Mouse (Mus musculus) regulatory T cell (primary cell): Measurements from ENCODE around the gene Rassf2.

Source experiments
- in situ Hi-C: fragments of 300-600 bp; cut with MboI, MseI; formaldehyde crosslinking; loops from one replicate; pipeline ENCODE4 v1.15.1; 2025; ENCODE audit warnings: high pct_unique_total_duplicates

Gene Rassf2

DNA sequence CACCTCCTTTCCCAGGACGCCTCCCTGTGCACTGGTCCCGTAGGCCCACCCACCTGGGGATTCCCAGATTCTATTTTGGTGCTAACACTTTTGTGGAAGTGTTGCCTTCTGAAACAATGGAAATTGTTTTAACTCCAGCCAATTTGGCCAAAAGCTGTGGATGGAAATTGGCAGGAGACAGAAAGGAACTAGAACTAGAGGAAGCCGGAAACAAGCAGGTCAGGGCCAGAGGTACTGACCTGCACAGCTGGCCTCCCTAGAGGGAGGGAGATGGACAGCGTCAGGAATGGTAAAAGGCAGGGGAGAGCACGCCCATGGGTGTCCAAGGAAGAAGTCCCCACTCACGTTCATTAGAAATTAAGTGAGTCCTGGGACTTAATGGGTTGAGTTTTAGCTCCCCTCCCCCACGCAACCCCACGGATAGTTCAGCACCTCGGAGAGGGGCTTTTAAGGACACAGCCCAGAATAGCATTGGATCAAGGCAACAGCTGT, 72.3 kb downstream of the Rassf2 start:
- in situ Hi-C loops, result no loop called here

DNA sequence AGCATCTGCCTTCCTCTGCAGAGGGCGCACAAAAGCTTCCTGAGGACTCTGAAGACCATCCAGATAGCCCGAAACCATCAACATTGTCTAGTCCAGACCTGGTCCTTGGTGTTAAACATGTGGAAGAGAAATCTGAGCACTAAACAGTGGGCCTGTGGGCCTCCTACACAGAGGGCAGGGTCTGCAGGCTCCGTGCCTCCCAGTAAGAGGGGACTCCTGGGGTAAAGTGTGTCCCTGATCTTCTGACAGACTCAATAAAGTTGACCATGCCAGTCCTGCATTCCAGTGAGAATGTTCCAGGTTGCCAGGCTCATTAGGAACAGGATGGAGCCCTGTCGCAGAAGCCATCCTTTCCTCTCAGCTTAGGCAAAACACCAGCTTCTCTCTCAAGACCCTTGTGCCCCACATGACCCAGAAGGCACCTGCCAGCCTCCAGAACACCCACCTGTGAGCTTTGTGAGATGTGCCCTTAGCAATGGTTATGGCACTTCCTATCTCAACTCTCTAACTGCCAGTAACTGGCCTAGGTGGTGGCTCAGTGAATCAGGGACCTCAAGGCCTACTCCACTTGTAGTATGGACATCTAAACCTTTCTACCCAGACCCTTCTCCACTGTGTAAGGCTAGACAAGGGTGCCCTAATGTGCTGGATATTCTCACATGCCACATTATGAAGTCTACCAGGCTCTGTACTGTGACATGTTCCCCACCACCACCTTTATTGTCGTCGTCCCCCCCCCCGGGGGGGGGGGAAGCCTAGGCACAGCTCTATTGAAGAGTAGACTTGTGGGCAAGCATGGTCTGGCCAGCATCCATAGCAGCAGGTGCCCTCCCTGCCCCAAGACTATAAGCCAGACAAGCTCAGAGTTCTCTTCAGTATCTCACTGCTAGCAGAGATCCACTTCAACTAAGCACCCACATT, 73.5 kb downstream of the Rassf2 start:
- in situ Hi-C loops, result no loop called here

- in situ Hi-C loops, result no loop called here
These were observed 74.8 kb downstream of the Rassf2 start for GRCm38 (mm10) chr2:131955264-131955663.

- in situ Hi-C loops, result no loop called here
These were observed 75.2 kb downstream of the Rassf2 start for GRCm38 (mm10) chr2:131954835-131955234.

DNA sequence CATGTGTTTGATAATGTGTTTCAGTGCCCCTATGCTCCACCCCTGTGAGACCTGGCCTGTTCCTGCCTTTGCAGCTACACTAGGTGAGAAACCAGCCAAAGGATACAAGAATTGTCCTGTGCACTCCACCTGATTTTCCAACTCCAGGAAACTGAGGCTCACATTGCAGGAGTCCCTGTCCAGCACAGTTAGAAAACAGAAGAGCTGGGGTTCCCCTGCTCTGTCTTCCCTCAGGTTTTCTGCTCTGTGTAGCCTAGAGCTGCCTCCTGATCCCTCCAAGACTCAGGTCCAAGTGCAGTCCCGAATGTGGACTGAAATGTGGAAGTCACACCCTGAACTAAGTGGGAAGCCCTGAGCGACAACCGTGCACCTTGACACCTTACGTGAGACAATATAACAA, 76.3 kb downstream of the Rassf2 start:
- in situ Hi-C loops, result no loop called here

- in situ Hi-C loops, result no loop called here
These were observed 77.0 kb downstream of the Rassf2 start for GRCm38 (mm10) chr2:131952961-131953538.

DNA sequence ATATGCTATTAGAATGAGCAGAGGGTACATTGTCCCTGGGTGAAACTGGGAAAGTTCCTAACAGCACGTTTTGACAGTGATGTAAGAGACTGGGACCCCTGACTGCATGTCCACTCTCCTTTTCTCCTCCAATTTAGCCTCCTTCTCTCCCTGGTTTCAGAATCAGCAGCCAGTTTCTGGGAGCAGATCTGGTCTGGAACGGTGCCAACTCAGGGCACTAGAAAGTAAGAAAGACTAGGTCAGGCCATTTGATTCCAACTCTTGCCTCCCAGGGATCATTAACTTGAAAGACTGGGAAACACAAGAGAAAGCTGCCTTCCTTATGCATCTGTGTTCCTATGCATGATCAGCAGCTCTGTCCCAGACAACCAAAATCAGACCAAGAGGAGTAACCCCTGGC, 77.6 kb downstream of the Rassf2 start:
- in situ Hi-C loops, result no loop called here

- in situ Hi-C loops, result no loop called here
These were observed 79.4 kb downstream of the Rassf2 start, which contains the start of gene Prnd for GRCm38 (mm10) chr2:131950598-131951095. Gene Prnd (plus strand): TSS chr2:131950861.

- in situ Hi-C loops, result no loop called here
These were observed 80.1 kb downstream of the Rassf2 start for GRCm38 (mm10) chr2:131949767-131950597.

DNA sequence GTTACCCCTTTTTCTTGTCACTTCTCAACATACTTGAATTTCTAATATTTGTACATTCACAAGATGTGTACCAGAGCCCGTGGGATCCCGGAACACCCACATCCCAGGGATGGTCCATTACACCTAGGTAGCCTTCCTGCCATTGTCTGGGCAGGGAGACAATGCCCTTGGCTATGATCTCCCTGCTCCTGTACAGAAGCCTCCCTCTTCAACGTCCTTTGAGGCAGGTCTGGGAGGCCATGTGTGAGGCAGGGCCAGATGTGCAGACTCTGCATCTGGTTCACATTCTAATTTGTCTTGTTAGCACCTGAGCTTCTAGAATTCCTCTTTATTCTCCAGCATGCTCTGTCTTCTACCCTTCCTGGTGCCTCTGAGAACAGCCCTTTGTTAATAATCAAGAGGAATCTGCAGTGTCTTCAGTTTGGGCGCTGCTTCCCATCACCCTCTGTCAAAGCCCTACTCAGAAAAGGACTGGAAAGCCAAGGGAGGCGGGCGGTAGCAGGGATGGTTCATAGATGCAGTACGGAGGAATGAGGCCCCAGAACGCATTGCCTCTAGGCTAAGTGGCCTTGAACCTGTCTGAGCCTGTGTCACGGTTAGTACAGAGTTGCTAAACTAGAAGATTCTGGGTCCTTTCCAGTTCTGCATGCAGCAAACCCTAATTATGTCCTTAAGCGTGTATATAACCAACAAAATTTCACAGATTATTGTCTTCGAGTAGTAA, 81.0 kb downstream of the Rassf2 start:
- in situ Hi-C loops, result no loop called here

DNA sequence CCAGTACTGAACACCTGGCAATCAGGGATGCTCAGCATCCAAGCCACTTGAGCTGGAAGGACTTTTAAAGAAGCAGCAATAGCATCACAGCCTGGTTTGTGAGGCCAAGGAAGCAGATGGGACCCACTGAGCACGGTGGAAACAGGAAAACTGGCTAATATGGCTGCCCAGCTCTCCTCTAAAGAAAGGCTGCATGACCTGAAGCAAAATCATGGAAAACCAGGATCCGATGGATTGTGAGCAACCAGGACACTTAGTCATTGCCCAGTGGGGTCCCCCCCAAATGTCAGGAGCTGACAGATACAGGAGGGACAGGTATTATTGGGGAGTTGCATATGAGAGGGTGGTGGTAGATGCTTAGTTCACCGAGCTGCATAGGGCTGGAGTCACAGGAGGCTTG, 81.9 kb downstream of the Rassf2 start:
- in situ Hi-C loops, result no loop called here

DNA sequence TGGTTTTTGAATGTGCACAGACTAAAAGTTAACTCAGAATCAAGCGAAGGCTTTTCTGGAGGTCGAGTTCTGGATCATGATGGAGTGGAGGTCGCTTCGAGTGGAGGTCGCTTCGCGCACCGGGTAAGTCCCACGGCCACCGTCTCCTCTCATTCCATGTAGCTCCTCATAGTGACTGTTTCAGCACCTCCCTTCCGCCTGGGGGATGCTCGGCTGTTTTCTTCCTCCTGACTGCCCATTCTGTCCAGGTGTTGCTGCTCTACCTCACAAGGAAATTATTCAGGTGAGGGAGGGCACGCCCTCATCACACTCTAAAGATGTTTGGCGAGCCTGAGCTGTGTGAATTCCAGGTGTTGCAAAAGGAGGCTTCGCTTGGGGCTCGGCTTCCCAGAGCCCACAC, 83.7 kb downstream of the Rassf2 start:
- in situ Hi-C loops, result no loop called here

DNA sequence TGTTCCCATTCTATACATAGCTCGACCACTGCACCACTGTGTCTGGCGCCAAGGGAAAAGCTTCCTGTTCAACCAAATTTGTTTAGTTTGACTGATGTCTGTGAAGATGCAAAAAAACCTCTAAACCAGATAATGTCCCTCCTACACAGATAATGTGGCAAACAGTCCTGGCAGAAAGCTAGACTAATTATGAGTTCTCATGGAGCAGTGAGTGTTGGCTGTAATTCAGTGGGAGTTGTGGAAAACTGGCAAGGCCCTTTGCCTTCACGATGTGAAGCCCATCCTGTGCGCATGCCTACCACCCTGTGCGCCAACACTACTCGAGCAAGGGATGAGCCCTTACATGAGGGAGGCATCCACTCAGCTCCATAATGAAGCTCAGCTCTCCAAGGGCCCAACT, 84.3 kb downstream of the Rassf2 start:
- in situ Hi-C loops, result no loop called here

DNA sequence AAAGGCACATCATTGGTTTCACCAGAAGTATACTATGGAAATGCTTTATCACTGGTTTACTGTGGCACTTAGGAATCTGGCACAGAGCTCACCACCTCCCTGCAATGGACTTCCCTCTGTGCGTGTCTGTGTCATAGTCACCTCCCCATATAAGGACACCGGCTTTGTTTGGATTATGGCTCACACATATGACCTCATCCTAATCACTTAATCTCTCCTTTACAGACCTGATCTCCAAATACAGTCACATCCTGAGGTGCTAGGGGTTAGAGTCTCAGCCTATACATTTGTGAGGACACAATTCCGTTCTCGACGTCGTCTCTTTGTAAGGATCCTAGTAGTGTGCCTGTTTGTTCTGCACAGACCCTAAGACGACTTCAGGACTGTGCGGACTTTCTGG, 84.8 kb downstream of the Rassf2 start:
- in situ Hi-C loops, result no loop called here

DNA sequence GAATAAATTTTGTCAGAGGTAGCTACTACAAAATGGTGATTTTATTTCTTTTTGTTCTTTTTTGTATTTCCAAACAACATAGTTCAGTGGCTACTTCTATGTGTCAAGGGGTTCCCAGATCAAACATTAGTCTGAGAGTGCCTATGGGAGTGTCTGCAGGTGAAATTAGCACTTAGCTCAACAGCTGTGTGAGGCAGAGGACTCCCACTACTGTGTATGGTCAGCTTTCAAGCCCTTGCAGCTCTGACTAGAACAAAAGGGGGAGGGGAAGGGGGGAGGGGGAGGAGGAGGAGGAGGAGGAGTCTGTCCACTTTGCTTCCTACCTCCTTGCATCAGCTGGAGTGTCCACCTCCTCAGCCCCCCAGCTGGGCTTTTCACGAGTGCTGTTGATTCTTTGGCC, 85.7 kb downstream of the Rassf2 start:
- in situ Hi-C loops, result loop anchor here (5.0 kb wide), 1 partner anchor 387 kb away; no protein-coding TSS in a partner anchor

DNA sequence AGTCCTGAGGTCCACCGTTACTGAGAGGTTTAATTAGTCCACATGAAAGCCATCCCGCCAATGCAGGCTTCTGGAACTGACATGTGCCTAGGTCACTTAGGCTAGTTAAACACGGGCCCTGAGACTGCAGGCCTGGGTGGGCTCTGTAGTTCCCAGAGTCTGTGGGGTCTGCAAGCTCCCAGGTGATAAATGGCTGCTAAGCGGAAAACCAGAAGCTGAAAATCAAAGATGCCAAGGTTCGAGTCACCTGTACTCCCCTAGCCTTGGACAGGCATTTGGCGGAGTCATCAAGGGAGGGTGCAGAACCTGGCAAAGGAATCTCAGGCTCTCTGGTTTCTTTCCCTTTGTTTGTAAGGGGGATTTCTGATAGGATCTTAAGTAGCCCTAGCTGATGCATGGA, 88.6 kb downstream of the Rassf2 start:
- in situ Hi-C loops, result loop anchor here (5.0 kb wide), 1 partner anchor 384 kb away; no protein-coding TSS in a partner anchor

DNA sequence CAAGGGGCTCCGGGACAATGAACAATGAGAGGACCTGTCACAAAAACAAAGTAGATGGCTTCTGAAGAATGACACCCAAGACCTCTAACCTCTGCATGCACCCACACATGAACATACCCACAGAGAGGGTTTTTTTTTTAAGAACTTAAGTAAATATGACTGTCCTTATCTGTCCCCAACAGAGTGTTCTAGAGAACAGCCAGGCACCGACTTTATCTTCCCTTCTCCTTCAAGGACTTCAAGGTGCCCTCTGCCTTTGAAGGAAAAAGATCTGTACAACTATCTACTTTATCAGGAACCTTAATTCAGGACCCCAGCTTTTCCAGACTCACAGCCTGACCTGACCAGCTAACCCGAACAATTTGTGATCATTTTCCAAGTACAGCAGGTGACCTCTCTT, 89.6 kb downstream of the Rassf2 start:
- in situ Hi-C loops, result loop anchor here (5.0 kb wide), 1 partner anchor 383 kb away; no protein-coding TSS in a partner anchor
